Mouse (Mus musculus): ENCODE measurements around the gene Rmdn3. TPM values are rescaled to one million over a fixed set of nuclear protein-coding genes. Genes with fewer than 3 reads are reported as not detected.

Gene Rmdn3
- polyA plus RNA-seq, 1 experiment from 2014 or later, result 46.4 TPM

DNA sequence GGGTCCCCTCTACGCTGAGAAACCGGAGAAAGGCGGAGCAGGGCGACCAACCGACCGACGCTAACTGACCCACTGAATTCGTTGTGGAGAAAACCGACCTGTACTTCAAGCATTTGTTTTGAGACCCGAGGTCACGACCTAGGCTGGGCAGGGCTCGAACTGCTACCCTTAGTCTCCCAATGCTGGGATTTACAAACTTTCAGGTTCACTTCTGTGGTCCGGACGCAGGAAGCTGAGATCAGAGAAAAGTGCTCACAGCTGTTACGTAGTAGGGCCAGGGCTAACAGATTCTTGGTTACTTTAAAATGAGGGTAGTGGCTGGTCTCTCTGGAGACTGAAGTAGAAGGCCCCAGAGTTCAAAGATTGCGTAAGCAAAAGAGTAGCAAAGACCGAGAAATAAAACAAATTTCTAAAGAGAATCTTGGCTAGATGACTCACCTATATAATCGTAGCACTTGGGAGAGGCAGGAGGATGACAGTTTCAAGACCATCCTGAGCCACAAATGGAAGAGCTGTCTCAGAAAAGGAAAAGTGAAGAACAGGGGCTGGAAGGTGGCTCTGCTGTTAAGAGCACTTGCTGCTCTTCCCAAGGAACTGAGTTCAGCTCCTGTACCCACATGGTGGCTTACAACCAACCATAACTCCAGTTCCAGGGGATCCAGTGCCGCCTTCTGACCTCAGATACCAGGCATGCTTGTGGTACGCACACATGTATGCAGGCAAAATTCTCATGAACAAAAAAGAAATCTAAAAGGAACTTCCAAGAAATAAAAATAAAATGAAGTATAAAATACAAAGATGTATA, 43.5 kb downstream of the Rmdn3 start:
- Histone ChIP-seq H3K9me3 (ENCODE audit: low read length) (no peaks in the 10 kb centered on the region), H3K9ac (replicated peaks; ENCODE audit: low read length) (peak overlapping the region; percentile 80), H3K4me1 (ENCODE audit: insufficient read depth, low read length) (peaks cover 19% of the 10 kb centered on the region), H3K36me3 (ENCODE audit: insufficient read depth, low read length) (peaks cover 3% of the 10 kb centered on the region; the same call in 1 of the 2 replicates), H3K4me3 (ENCODE audit: low read length) (peak overlapping the region; percentile 86), H3K4me2 (replicated peaks; ENCODE audit: low read depth, low read length) (peak overlapping the region; percentile 93), H3K27me3 (ENCODE audit: insufficient read depth, low read length) (no peaks in the 10 kb centered on the region), H3K27ac (ENCODE audit: low read length) (peak overlapping the region; percentile 95; the same call in 1 of the 2 replicates)
- peak; percentile 1; the same call in 1 of the 2 replicates for ATAC-seq (ENCODE audit: low FRiP score, low TSS enrichment)
- 10% methylated on average over 20 of the region's 20 CpGs for WGBS

DNA sequence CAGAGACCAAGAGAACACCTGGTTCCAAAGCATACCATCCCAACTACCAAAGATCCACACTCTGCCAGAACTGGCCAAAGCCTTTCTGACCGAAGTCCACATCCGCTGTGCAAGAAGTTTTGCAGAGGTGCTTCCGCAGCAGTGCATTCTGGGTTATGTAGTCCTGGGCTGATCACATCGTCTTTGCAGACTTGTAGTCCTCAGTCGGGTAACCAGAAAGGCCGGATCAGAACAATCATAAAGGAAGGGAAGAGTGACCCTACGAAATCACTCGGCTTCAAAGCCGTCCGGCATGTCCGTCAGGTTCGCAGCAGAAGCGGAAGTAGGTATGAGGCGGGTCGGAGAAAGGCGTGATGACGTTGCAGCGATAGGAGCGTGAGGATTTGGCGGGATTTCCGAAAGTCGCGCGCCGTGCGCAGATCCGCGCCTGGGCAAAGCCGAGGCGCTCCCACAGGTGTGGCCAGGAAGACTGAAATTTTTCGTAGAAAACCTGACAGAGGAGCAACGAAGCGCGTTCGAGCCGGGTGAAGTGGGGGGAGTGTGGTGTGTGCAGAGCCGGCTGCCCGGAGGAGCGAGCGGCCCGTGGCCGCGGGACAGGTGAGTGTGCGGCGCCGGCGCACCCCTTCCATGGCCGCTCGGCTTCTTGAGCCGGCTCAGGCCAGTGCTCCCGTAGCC, 44.3 kb downstream of the Rmdn3 start, which contains the start of gene Rad51:
Gene Rad51, plus strand, starts transcription at position 356 of the 675 bp plus-strand sequence.
- Histone ChIP-seq H3K4me1 (ENCODE audit: insufficient read depth, low read length) (peaks cover 19% of the 10 kb centered on the region), H3K4me3 (ENCODE audit: low read length) (peak within 1 kb of the TSS; percentile 86), H3K9me3 (ENCODE audit: low read length) (no peaks in the 10 kb centered on the region), H3K36me3 (ENCODE audit: insufficient read depth, low read length) (peaks cover 6% of the 10 kb centered on the region; the same call in 1 of the 2 replicates), H3K4me2 (replicated peaks; ENCODE audit: low read depth, low read length) (peak within 1 kb of the TSS; percentile 93), H3K9ac (replicated peaks; ENCODE audit: low read length) (peak within 1 kb of the TSS; percentile 80), H3K27me3 (ENCODE audit: insufficient read depth, low read length) (no peaks in the 10 kb centered on the region), H3K27ac (ENCODE audit: low read length) (peak within 1 kb of the TSS; percentile 95)
- under 1% methylated on average over 51 of the region's 51 CpGs for WGBS
- peak; percentile 94 for ATAC-seq (ENCODE audit: low FRiP score, low TSS enrichment)

DNA sequence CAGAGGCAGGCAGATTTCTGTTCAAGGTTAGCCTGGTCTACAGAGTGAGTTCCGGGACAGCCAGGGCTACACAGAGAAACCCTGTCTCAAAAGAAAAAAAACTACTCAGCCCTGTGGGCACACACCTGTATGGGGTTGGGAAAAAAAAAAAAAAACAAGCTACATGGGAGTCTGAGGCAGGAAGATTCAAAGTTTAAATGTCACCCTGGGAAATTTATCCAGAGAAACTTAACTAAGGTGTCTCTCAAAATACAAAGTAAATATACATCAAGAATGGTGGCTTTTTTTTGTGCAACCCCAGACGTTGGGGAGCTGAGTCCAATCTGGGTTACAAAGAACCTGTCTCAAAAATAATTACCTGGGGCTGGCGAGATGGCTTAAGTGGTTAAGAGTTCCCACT, 45.8 kb downstream of the Rmdn3 start:
- no peak for ATAC-seq (ENCODE audit: low FRiP score, low TSS enrichment)
- Histone ChIP-seq H3K4me3 (ENCODE audit: low read length) (no peak overlapping the region), H3K36me3 (ENCODE audit: insufficient read depth, low read length) (peaks cover 6% of the 10 kb centered on the region; the same call in 1 of the 2 replicates), H3K27me3 (ENCODE audit: insufficient read depth, low read length) (no peaks in the 10 kb centered on the region), H3K27ac (ENCODE audit: low read length) (no peak overlapping the region), H3K4me2 (replicated peaks; ENCODE audit: low read depth, low read length) (no peak overlapping the region), H3K9ac (replicated peaks; ENCODE audit: low read length) (no peak overlapping the region), H3K9me3 (ENCODE audit: low read length) (no peaks in the 10 kb centered on the region), H3K4me1 (ENCODE audit: insufficient read depth, low read length) (peaks cover 19% of the 10 kb centered on the region)
- 88% methylated on average over 3 of the region's 3 CpGs for WGBS

DNA sequence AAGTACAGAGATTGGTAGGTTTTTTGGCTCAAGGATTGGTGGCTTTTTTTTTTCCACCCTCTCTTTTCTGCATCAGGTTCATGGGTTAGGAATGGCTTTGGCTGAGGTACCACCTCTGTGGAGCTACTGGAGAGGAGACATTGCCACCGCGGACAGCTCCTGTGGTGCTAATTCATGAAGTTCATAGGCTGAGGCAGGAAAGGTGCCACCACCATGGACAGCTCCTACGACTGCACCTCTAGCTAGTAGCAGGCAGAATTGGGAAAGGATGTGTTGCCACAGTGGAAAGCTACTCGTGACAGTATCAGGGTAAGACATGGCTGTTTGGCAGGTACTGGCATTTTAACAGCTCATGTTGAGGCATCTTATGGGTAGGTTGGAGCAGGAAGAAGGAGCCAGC, 48.3 kb downstream of the Rmdn3 start:
- 63% methylated on average over 4 of the region's 4 CpGs for WGBS
- no peak overlapping the region for H3K9ac ChIP-seq (replicated peaks; ENCODE audit: low read length)
- ATAC-seq (ENCODE audit: low FRiP score, low TSS enrichment), result no peak

DNA sequence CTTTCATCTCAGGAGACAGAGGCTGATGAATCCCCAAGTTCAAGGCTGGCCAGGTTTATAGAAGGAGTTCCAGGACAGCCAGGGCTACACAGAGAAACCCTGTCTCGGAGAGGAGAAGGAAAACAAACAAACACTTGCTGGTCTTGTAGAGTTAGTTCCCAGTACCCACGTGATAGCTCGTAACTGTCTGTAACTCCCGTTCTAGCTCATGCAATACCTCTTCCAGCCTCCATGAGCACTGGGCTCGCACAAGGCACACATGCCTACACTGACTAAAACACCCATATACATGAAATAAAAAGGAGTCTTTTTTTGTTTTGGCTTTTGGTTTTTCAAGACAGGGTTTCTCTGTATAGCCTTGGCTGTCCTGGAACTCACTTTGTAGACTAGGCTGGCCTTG, 50.3 kb downstream of the Rmdn3 start:
- 0 out of 2 replicates have a peak, but pooled peaks cover under 1% of the 10 kb centered on the region for H3K4me1 ChIP-seq (ENCODE audit: insufficient read depth, low read length)
- no peak overlapping the region for H3K27ac ChIP-seq (ENCODE audit: low read length)
- H3K9me3 ChIP-seq (ENCODE audit: low read length), result no peaks in the 10 kb centered on the region
- no peak overlapping the region for H3K4me2 ChIP-seq (replicated peaks; ENCODE audit: low read depth, low read length)
- 72% methylated on average over 5 of the region's 5 CpGs for WGBS
- H3K27me3 ChIP-seq (ENCODE audit: insufficient read depth, low read length), result no peaks in the 10 kb centered on the region
- H3K4me3 ChIP-seq (ENCODE audit: low read length), result no peak overlapping the region
- H3K9ac ChIP-seq (replicated peaks; ENCODE audit: low read length), result no peak overlapping the region
- H3K36me3 ChIP-seq (ENCODE audit: insufficient read depth, low read length), result peaks cover 17% of the 10 kb centered on the region
- ATAC-seq (ENCODE audit: low FRiP score, low TSS enrichment), result no peak

More for the DNA sequence above, 48.3 kb downstream of the Rmdn3 start:
- Histone ChIP-seq H3K27ac (ENCODE audit: low read length) (no peak overlapping the region), H3K4me2 (replicated peaks; ENCODE audit: low read depth, low read length) (no peak overlapping the region), H3K9me3 (ENCODE audit: low read length) (no peaks in the 10 kb centered on the region), H3K36me3 (ENCODE audit: insufficient read depth, low read length) (peaks cover 6% of the 10 kb centered on the region; the same call in 1 of the 2 replicates), H3K4me3 (ENCODE audit: low read length) (no peak overlapping the region), H3K4me1 (ENCODE audit: insufficient read depth, low read length) (peaks cover 9% of the 10 kb centered on the region), H3K27me3 (ENCODE audit: insufficient read depth, low read length) (no peaks in the 10 kb centered on the region)

DNA sequence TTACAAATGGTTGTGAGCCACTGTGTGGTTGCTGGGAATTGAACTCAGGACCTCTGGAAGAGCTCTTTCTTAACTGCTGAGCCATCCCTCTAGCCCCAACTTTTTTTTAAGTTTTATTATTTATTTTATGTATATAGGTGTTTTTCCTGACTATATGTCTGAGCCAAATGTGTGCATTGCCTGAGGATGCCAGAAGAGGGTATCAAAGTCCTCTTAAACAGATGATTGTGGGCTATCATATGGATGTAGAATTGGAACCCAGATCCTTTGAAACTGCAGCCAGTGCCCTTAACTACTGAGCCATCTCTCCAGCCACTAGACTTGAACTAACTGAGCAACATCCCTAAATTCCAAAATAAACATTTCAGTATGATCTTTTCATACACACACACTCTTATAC, 55.3 kb downstream of the Rmdn3 start:
- Histone ChIP-seq H3K4me3 (ENCODE audit: low read length) (no peak overlapping the region), H3K4me1 (ENCODE audit: insufficient read depth, low read length) (no peaks in the 10 kb centered on the region), H3K9me3 (ENCODE audit: low read length) (no peaks in the 10 kb centered on the region), H3K4me2 (replicated peaks; ENCODE audit: low read depth, low read length) (no peak overlapping the region), H3K27ac (ENCODE audit: low read length) (no peak overlapping the region), H3K36me3 (ENCODE audit: insufficient read depth, low read length) (peaks cover 27% of the 10 kb centered on the region), H3K9ac (replicated peaks; ENCODE audit: low read length) (no peak overlapping the region), H3K27me3 (ENCODE audit: insufficient read depth, low read length) (no peaks in the 10 kb centered on the region)
- ATAC-seq (ENCODE audit: low FRiP score, low TSS enrichment), result no peak

Other genes starting within 250 kb of the Rmdn3 start
- 26.8 and 28.6 TPM in 2 replicates for gene Chst14, start 230.5 kb downstream of the Rmdn3 start, polyA plus RNA-seq (2015; fragmentation: Nextera tagmentation; extraction: Ambion mirVana)
- 23.3 and 26.9 TPM in 2 replicates for gene Ccdc32, start 127.6 kb downstream of the Rmdn3 start, polyA plus RNA-seq (2015; fragmentation: Nextera tagmentation; extraction: Ambion mirVana)
- gene Rpusd2, start 122.2 kb downstream of the Rmdn3 start, polyA plus RNA-seq (2015; fragmentation: Nextera tagmentation; extraction: Ambion mirVana), result 4.5 and 5.3 TPM in 2 replicates
- 38.3 and 47.0 TPM in 2 replicates for gene Knl1, start 109.9 kb downstream of the Rmdn3 start, polyA plus RNA-seq (2015; fragmentation: Nextera tagmentation; extraction: Ambion mirVana)
- 50.7 and 51.8 TPM in 2 replicates for gene Rad51, start 44.2 kb downstream of the Rmdn3 start, polyA plus RNA-seq (2015; fragmentation: Nextera tagmentation; extraction: Ambion mirVana)
- gene Gchfr, start 10.7 kb upstream of the Rmdn3 start, polyA plus RNA-seq (2015; fragmentation: Nextera tagmentation; extraction: Ambion mirVana), result 34.5 and 38.8 TPM in 2 replicates
- 0.56 and 0.85 TPM in 2 replicates for gene Gm14137, start 17.5 kb upstream of the Rmdn3 start, polyA plus RNA-seq (2015; fragmentation: Nextera tagmentation; extraction: Ambion mirVana)
- gene Zfyve19, start 51.6 kb upstream of the Rmdn3 start, polyA plus RNA-seq (2015; fragmentation: Nextera tagmentation; extraction: Ambion mirVana), result 64.1 and 67.2 TPM in 2 replicates
- 21.0 and 21.6 TPM in 2 replicates for gene Dnajc17, start 51.8 kb upstream of the Rmdn3 start, polyA plus RNA-seq (2015; fragmentation: Nextera tagmentation; extraction: Ambion mirVana)
- gene Ppp1r14d, start 72.9 kb upstream of the Rmdn3 start, polyA plus RNA-seq (2015; fragmentation: Nextera tagmentation; extraction: Ambion mirVana), result 1.0 and 1.2 TPM in 2 replicates
- gene Spint1, start 80.3 kb upstream of the Rmdn3 start, polyA plus RNA-seq (2015; fragmentation: Nextera tagmentation; extraction: Ambion mirVana), result 48.9 and 49.4 TPM in 2 replicates
- 1.8 and 2.3 TPM in 2 replicates for gene Rhov, start 114.2 kb upstream of the Rmdn3 start, polyA plus RNA-seq (2015; fragmentation: Nextera tagmentation; extraction: Ambion mirVana)
- gene Vps18, start 131.7 kb upstream of the Rmdn3 start, polyA plus RNA-seq (2015; fragmentation: Nextera tagmentation; extraction: Ambion mirVana), result 23.0 and 23.1 TPM in 2 replicates
- 12.9 and 13.5 TPM in 2 replicates for gene Dll4, start 168.8 kb upstream of the Rmdn3 start, polyA plus RNA-seq (2015; fragmentation: Nextera tagmentation; extraction: Ambion mirVana)
- gene Chac1, start 194.2 kb upstream of the Rmdn3 start, polyA plus RNA-seq (2015; fragmentation: Nextera tagmentation; extraction: Ambion mirVana), result 0.86 and 1.3 TPM in 2 replicates

Measured in kidney, embryonic 16.5 days (tissue).